Mouse (Mus musculus): ENCODE results near the gene Slf2. TPM values are rescaled to one million over a fixed set of nuclear protein-coding genes. Genes with fewer than 3 reads are reported as not detected.

Slf2 gene
- total RNA-seq (2023): 10 to 100 TPM; 22.9 to 27.7 TPM

DNA sequence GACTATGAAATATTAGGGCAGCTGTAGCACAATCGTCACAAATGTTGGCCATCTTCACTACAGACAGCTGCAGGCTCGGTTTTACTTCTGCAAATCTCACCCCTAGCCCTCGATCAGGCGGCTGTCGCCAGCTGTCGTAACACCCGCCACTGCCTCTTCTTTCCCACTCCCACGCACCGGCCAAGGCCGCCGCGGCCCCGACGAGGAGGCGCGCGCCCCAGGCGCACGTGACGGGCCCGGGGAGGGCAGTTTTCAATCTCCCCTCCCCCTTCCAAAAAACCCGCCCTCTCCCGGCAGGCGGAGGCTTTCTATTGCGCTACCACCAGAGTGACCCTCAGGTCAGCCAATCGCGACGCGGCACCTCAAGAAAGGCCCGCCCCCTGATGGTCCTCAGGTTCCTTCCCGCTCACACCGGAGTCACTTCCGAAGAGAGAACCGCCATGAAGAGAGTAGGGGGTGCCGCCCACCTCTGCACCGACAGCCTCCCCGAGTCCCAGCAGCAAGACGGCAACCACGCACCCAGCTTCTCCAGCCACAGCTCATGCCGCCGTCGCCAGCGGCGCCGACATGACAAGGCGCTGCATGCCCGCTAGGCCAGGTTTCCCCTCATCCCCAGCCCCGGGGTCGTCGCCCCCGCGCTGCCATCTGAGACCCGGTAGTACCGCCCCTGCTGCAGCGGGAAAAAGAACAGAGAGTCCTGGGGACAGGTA is at the start of gene Slf2:
TSS of gene Slf2 (plus strand) at position 408 of the 710 bp plus-strand sequence.

DNA sequence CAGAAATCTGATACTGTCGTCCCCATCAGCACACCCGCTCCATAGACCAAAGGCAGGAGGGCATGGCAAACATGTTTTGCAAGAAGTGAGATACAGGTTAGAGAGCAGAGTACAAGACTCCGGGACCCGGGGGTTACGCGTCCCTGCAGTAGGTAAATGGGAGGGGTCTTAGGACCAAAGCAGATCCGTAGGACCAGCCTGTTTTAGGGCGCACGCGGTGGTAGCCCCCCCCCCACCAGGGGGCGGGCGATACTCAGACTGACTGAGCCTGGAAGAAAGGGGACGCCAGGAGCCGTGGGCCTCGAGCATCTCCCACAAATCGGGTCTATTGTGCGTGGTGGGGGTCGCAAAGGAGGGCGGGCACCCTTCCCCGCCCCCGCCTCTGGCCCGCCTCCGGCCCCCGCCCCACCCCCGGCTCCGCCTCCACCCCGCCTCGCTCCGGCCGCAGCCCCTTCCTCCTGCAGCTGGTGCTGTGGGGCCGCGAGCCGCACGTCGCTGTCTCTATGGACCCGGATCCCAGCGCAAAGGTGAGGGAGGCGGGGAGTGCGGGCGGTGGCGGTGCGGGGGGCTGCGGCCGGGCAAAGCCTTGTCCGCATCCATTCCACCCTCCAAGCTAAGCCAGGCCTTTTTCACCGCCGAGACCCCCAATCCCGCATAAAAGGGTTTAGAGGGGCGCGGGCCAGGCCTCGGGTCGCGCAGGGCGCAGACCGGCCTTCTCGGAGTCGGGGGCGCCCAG is 58.0 kb downstream of the Slf2 start, which contains the start of gene Sema4g:
TSS of gene Sema4g (plus strand) at position 271 of the 736 bp plus-strand sequence.

DNA sequence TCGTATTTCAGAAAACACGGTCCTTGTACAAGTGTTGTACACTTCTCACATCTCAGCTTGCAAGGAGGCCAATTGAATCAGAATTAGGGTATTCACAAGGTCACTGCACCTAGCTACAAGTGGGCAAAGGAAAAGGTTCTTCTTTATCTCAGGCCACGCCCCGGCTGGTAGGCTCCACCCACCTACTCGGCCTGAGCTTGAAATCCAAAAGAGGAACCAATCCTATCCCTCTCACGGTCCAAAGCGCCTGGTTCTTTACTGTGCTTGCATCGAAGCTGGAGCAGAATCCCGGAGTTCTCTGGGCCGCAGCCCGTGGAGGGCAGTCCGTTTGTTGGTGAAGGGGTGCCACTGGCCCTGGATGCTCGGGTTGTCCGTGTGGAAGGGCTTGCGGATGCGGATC is 74.5 kb downstream of the Slf2 start, which contains the start of gene Twnk:
TSS of gene Twnk (plus strand) at position 220 of the 400 bp plus-strand sequence.

DNA sequence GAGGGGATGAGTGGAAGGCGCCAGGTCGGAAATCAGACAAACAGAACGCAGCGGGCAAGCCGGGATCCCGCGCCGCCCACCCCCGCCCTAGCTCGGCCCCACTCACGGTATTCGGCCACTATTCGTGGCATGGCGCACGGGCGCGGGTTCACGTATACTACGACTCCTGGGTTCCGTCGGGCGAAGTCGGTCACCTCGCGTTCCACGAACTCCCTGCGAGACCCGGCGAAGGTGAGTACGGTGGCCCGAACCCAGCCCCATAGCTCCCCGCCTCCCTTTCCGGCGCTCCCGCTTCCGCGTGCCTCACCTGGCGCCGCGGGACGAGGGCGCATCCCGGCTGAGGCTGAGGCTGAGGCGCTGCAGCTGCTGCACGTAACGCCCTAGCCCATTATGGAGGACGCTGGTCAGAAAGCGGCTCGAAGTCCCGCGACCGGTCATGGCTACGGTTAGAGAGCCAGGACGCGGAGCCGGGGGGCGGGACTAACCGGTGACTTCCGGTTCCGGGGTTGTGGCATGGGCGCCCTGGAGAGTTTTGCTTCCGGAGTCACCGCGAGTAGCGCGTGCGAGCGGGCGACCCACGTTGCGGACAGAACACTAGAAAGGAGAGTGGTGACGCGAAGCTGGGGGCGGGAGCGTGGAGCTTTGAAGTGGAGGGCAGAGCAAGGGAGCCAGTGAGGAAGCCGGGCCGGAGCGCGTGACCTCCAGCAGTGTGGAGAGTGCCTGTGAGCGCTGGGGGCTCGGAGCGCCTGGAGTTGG is 75.2 kb downstream of the Slf2 start, which contains the start of gene Mrpl43:
TSS of gene Mrpl43 (minus strand) at position 486 of the 756 bp plus-strand sequence.

DNA sequence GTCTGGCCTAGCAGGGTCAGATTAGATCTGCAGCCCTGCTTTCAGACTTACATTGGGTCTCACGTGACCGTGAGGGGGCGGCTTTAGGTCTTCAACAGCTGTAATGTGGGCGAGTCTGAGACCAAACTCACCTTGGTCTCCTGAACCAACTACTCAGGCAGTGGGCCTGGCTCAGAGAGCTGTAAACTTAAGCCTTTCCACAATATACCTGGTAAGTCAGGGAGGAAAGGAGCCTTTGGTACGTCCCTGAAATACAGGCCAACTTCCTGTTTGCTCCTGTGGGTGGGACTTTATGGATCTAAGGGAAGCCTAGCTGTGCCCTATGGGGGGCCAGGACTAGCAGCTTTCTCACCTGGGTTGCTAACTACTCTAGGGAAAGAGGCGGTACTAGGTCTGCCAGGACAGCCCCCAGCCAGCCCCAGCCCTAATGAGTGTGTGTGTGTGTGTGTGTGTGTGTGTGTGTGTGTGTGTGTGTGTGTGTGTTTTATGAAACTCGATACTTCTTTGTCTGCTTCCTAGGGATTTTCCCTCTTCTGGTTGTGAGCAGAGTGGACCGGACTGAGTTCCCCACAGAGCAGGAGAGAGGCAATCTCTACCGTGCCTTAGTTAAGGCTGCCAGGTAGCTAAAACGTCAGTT is 83.5 kb downstream of the Slf2 start, which contains the start of gene Lzts2:
TSS of gene Lzts2 (plus strand) at position 80 of the 637 bp plus-strand sequence.

Other genes with a start within 250 kb of the Slf2 start
- gene Pax2, start 175.1 kb upstream of the Slf2 start, total RNA-seq (2023): not detected
- gene Sema4g, start 58.0 kb downstream of the Slf2 start, total RNA-seq (2023): under 1 TPM; 0.24 to 0.33 TPM
- 1 to 10 TPM; 5.8 TPM for gene Twnk, start 74.5 kb downstream of the Slf2 start, total RNA-seq (2023)
- gene Mrpl43, start 75.3 kb downstream of the Slf2 start, total RNA-seq (2023): 10 to 100 TPM; 29.8 TPM
- gene Lzts2, start 83.3 kb downstream of the Slf2 start, total RNA-seq (2023): 1 to 10 TPM in 1 of 2 experiments, under 1 TPM in 1; 0.64 to 2.4 TPM
- under 1 TPM in 1 of 2 experiments, not detected in 1; 0.13 TPM for gene Pdzd7, start 114.6 kb downstream of the Slf2 start, total RNA-seq (2023)
- gene Sfxn3, start 116.4 kb downstream of the Slf2 start, total RNA-seq (2023): 10 to 100 TPM; 14.1 to 20.0 TPM
- gene Kazald1, start 144.1 kb downstream of the Slf2 start, total RNA-seq (2023): under 1 TPM; 0.24 to 0.60 TPM
- gene Tlx1, start 219.5 kb downstream of the Slf2 start, total RNA-seq (2023): not detected

Data from neutrophil, adult 59 days (primary cell).